In genomic region chr4:148781516-148781915, GRCm38 (mm10) we compare ENCODE assay signal across 11 mouse cellular contexts. TPM values are rescaled to one million over a fixed set of nuclear protein-coding genes. Genes with fewer than 3 reads are reported as not detected.
DNase-seq lines count a peak whose midpoint lies in the region; ATAC-seq and TF ChIP-seq lines count a peak whose summit lies in the region.
"Had no signal": no experiment of that assay in that cellular context is flagged by ENCODE, and none has a peak within 500 bp of the region (broad histone marks: within the 10 kb centered on the region; RNA-seq: fewer than 3 reads in every experiment).

No protein-coding gene starts in this region.

- no peak for TF ChIP-seq POLR2A in heart, adult 2 months (IDR thresholded peaks at IDR 0.05; ENCODE audit: insufficient read depth, low read depth, low read length)

- no peaks in the 10 kb centered on the region for H3K9me3 ChIP-seq in heart, embryonic 13.5 days
- H3K9me3 ChIP-seq in neural tube, embryonic 15.5 days (replicated peaks): no peaks in the 10 kb centered on the region
- H3K9me3 ChIP-seq: limb, embryonic 15.5 days had no signal

- TF ChIP-seq EP300 in heart, adult 2 months (IDR thresholded peaks at IDR 0.05; ENCODE audit: insufficient read depth, low read depth, low read length): no peak

- no peak overlapping the region; the same call in 1 of the 2 replicates for H3K27ac ChIP-seq in heart, adult 2 months
- peak overlapping the region; percentile 8; the same call in 1 of the 2 replicates for H3K27ac ChIP-seq in heart, embryonic 13.5 days (replicated peaks)
- H3K27ac ChIP-seq in neural tube, embryonic 15.5 days (replicated peaks): no peak overlapping the region
- H3K27ac ChIP-seq: limb, embryonic 15.5 days had no signal

- H3K27me3 ChIP-seq in heart, adult 2 months (ENCODE audit: control insufficient read depth, insufficient read depth, low read length): no peaks in the 10 kb centered on the region
- H3K27me3 ChIP-seq in heart, embryonic 13.5 days (replicated peaks): peaks cover 14% of the 10 kb centered on the region
- H3K27me3 ChIP-seq in neural tube, embryonic 15.5 days (replicated peaks): peaks cover 19% of the 10 kb centered on the region

- no peaks in the 10 kb centered on the region for H3K36me3 ChIP-seq in heart, adult 2 months (ENCODE audit: control insufficient read depth, insufficient read depth, low read length)
- H3K36me3 ChIP-seq in heart, embryonic 13.5 days: no peaks in the 10 kb centered on the region
- H3K36me3 ChIP-seq in neural tube, embryonic 15.5 days: no peaks in the 10 kb centered on the region
- H3K36me3 ChIP-seq: limb, embryonic 15.5 days had no signal

- no peak for TF ChIP-seq CTCF in heart, adult 2 months (IDR thresholded peaks at IDR 0.05)

- no peak for ATAC-seq in heart, embryonic 13.5 days (ENCODE audit: extremely low read depth, insufficient number of reproducible peaks, low FRiP score, low TSS enrichment)
- ATAC-seq in neural tube, embryonic 15.5 days (ENCODE audit: low FRiP score): no peak

- H3K9ac ChIP-seq in heart, adult 2 months (ENCODE audit: low read depth, low read length): no peak overlapping the region
- H3K9ac ChIP-seq in heart, embryonic 13.5 days: no peak overlapping the region
- no peak overlapping the region for H3K9ac ChIP-seq in neural tube, embryonic 15.5 days (replicated peaks)
- H3K9ac ChIP-seq: limb, embryonic 15.5 days had no signal

- intact Hi-C loops in heart, adult 2 months (cut with DNase I): no loop called here

- no peaks in the 10 kb centered on the region for H3K4me1 ChIP-seq in heart, adult 2 months (ENCODE audit: control insufficient read depth, insufficient read depth, low read length)
- H3K4me1 ChIP-seq in heart, embryonic 13.5 days: peaks cover 66% of the 10 kb centered on the region
- peaks cover 12% of the 10 kb centered on the region for H3K4me1 ChIP-seq in neural tube, embryonic 15.5 days

- no peak overlapping the region for H3K4me3 ChIP-seq in heart, adult 2 months
- H3K4me3 ChIP-seq in heart, embryonic 13.5 days: no peak overlapping the region
- no peak overlapping the region for H3K4me3 ChIP-seq in neural tube, embryonic 15.5 days (replicated peaks)
- H3K4me3 ChIP-seq: limb, embryonic 15.5 days had no signal

- 26% methylated on average over 7 of the region's 7 CpGs for WGBS in heart, adult 2 months
- WGBS in heart, embryonic 13.5 days: 52% methylated on average over 7 of the region's 7 CpGs
- 66% methylated on average over 7 of the region's 7 CpGs for WGBS in neural tube, embryonic 15.5 days

- peak; percentile 53 for DNase-seq in heart, adult 2 months
- no peak for DNase-seq in heart, adult 11 months
- DNase-seq in lung, postnatal 10 days: peak; percentile 30
- no peak for DNase-seq in lung, postnatal 25 days (ENCODE audit: low spot score)
- peak; percentile 47 for DNase-seq in kidney, adult 9 months
- DNase-seq: gastrocnemius, postnatal 10 days; layer of hippocampus, adult 9-11 months; thymus, postnatal 4 days had no signal

- no peak overlapping the region for H3K4me2 ChIP-seq in heart, embryonic 13.5 days
- H3K4me2 ChIP-seq in neural tube, embryonic 15.5 days: no peak overlapping the region
- H3K4me2 ChIP-seq: limb, embryonic 15.5 days had no signal

- no peaks in the 10 kb centered on the region for H3K79me2 ChIP-seq in heart, adult 2 months (replicated peaks; ENCODE audit: control insufficient read depth, insufficient read depth, low read length)

RNA-seq across cellular contexts. Expression of gene Casz1, which starts 22.7 kb away (rescaled TPM):
- 10 to 100 TPM; 42.5 to 47.0 TPM for total RNA-seq in heart, adult 2 months (2021)
- polyA plus RNA-seq in heart, adult 2 months (2012; rRNA removed): 21.2 and 22.4 TPM in 2 replicates
- polyA plus RNA-seq in heart, embryonic 13.5 days (2015; fragmentation: Nextera tagmentation; extraction: Ambion mirVana): 18.3 and 20.2 TPM in 2 replicates
- polyA plus RNA-seq in neural tube, embryonic 15.5 days (2015; fragmentation: Nextera tagmentation; extraction: Ambion mirVana): 11.0 and 12.3 TPM in 2 replicates

Comparison
In these comparisons a context has a peak if more than half of its experiments do, and no peak if none do; other contexts are left out.
1. DNase-seq: peak in heart, adult 2 months (2 of 2), lung, postnatal 10 days (single experiment) and kidney, adult 9 months (single experiment); none in heart, adult 11 months (single experiment) and lung, postnatal 25 days (single experiment).